Mouse (Mus musculus): Measurements from ENCODE around the gene Krtap13-1. TPM values are rescaled to one million over a fixed set of nuclear protein-coding genes. Genes with fewer than 3 reads are reported as not detected.
"Not testable (repeated sequence)": the region's sequence is repeated elsewhere in the genome, so short reads cannot be mapped to it uniquely, and the experiment has no call there.

Gene Krtap13-1
- not detected for total RNA-seq (2021)
- long read RNA-seq, experiment 1, result 0 reads
- long read RNA-seq, experiment 2, result 0 reads

DNA sequence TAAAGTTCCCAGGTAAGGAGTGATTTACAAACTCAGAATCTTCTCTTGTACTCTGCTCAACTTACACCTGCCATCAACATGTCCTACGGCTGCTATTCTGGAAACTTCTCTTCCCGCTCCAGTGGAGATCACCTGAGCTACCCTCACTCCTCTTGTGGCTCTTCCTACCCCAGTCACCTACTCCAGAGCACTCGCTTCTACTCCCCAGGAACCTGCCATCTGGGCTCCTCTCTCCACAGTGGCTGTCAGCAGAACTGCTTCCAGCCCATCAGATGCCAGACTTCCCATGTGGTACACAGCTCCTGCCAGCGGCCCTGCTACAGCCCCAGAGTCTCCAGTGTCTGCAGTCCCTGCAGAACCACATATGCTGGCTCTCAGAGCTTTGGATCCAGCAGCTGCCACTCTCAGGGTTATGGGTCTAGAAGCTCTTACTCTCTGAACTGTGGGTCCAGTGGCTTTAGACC lies at the start of gene Krtap13-1:
Krtap13-1 (plus strand) TSS at position 51 of the 464 bp plus-strand sequence.
- peak in 1 of 2 experiments; percentile 8 for DNase-seq (ENCODE audit: low spot score in 2 of 2)

DNA sequence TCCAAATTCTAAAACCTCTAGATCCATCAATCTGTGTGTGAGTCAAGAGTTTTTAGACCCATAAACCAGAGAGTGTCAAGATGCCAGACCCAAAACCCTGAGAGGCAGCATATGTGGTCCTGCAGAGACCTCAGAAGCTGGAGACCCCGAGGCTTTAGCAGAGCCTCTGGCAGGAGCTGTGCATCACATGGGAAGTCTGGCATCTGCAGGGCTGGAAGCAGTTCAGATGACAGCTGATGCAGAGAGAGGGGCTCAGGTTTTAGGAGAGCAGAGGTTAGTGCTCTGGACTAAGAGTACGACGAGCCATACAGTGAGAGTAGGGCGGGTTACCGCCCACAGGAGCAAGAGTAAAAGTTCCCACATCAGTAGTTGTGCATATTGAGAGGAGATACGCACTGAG lies 49.6 kb upstream of the Krtap13-1 start:
- DNase-seq (ENCODE audit: low spot score in 2 of 2), result no peak

DNA sequence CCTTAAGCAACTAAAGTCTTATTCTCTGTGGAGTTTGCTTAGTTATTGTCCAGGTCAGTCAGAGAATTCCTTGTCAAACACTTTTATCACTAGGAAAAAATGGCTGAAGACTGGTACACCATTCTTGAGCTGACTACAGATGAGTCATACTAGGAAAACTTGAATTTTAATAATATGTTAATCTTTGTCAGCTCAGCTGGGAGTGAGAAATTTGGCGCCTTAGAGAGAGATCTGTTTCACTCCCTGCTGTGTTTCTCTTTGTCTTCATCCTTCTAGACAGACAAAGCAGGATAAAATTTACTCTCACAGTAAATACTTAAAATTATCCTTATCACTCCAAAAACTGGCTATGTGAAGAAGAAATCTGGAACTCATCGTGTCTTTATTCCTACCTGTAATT lies 47.4 kb upstream of the Krtap13-1 start:
- no peak for DNase-seq (ENCODE audit: low spot score in 2 of 2)

DNA sequence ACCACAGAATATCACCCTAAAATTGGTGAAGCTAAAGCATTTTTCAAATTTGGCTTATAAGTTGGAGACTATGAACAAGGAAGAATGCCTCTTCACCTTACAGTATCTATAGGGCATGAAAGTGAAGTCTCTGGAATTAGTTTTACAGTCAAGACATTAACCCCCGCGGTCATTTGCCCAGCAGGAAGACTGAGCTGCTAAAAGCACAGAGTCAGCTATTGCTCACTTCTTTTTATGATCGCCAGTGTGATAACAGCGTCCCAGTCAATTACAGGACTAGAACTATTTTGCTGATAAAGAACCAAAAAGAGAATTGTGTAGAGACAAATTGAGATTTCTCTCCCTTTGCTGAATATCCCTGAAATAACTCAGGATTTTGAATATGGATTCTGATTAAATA lies 32.4 kb upstream of the Krtap13-1 start:
- DNase-seq (ENCODE audit: low spot score in 2 of 2), result no peak

DNA sequence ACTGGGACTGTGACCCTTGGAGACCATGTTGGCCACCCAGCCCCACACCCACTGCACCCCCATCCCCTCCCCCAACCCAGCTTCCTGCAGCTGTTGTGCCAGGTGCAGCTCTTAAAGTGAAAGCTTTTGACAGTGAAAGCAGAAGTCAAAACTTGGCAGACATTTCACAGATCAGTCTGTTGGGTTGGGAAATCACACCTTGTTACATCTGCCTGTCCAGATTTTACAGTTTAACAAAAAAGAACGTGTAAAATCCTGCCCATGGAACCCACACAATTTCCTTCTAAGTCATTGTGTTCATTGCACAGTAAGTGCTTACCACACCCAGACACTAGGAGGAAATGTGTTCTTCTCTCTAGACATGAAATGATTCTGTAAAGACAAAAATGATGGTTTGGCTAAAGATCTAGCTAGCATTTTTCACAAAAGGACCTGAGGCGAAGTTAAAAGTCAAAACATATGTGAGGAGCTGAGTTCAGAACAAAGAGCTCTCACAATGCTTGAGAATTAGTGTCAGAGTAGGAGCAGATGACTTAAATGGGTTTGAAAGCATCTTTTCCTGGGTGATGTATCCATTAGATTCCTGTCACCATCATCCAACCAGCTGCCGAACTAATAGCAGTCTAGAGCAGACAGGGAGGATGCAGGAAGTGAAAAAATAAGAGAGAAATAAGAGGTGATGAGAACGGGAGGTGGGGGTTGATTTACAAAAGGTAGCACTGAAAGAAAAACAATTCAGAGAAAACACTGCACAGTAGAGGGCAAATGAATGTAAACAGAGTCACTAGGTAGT lies 27.4 kb upstream of the Krtap13-1 start:
- DNase-seq (ENCODE audit: low spot score in 2 of 2), result no peak

- peak in 1 of 2 experiments; percentile 11 for DNase-seq (ENCODE audit: low spot score in 2 of 2)
These were observed 21.1 kb upstream of the Krtap13-1 start, which contains the start of gene 2310061N02Rik for GRCm38 (mm10) chr16:88707496-88708012. 2310061N02Rik (minus strand) TSS chr16:88707962.

- no peak for DNase-seq (ENCODE audit: low spot score in 2 of 2)
These were observed 17.9 kb upstream of the Krtap13-1 start for GRCm38 (mm10) chr16:88710757-88711156.

GRCm38 (mm10) chr16:88711245-88711644 lies 17.4 kb upstream of the Krtap13-1 start:
- no peak for DNase-seq (ENCODE audit: low spot score in 2 of 2)

- DNase-seq (ENCODE audit: low spot score in 2 of 2), result no peak
These were observed 12.1 kb upstream of the Krtap13-1 start for GRCm38 (mm10) chr16:88716549-88716948.

GRCm38 (mm10) chr16:88720031-88720430 lies 8.6 kb upstream of the Krtap13-1 start:
- DNase-seq (ENCODE audit: low spot score in 2 of 2), result no peak

GRCm38 (mm10) chr16:88735391-88735790 lies 6.7 kb downstream of the Krtap13-1 start:
- peak in 1 of 2 experiments; percentile 18 for DNase-seq (ENCODE audit: low spot score in 2 of 2)

DNA sequence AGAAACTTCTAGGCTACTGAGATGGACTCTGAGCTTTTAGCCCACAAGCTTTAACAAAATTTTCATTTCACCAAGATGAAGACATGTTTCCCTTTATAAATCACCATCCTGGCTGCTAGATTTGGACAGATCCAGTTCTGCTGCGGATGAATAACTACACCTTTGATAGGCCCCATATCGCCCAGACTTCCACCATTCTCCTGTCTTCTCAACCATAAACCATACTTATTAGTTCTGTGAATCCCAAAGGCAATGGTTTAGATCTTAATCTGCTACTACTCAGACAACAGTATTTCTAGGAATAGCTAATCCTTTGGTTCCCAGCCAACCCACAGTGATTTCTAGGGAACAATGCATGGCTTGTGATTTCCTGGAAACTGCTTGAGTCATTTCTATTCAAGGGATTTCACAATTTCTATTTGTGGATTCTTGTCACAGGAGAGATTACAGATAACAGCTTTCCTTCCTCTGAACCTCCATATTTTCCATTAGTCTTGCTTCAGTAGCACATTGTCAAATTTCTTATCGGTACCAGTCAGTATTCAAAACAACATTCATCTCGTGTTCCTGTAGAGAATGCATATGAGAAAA lies 16.2 kb downstream of the Krtap13-1 start:
- DNase-seq (ENCODE audit: low spot score in 2 of 2), result no peak

DNA sequence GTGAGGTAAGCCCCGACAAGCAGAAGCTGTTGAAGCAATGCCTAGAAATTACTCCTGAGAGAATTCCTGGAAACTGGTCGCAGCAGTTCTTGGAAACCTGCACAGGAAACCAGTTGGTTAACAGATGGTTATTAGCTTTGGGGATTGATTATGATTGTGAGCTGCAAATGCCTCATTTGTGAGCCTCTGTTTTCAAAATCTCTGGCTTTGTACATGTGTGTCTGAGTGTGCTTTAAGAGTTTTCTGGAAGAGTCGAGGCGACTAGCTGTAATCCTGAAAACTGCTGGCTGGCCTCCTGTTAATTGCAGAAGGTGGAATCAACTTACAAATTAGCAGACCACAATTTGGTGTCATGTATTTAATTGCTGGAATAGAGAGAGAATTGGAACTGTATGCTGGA lies 19.3 kb downstream of the Krtap13-1 start:
- no peak for DNase-seq (ENCODE audit: low spot score in 2 of 2)

- DNase-seq (ENCODE audit: low spot score in 2 of 2), result not testable (repeated sequence)
These were observed 22.9 kb downstream of the Krtap13-1 start, which contains the start of gene Krtap13 for GRCm38 (mm10) chr16:88751535-88751934. Krtap13 (minus strand) TSS chr16:88751635.

DNA sequence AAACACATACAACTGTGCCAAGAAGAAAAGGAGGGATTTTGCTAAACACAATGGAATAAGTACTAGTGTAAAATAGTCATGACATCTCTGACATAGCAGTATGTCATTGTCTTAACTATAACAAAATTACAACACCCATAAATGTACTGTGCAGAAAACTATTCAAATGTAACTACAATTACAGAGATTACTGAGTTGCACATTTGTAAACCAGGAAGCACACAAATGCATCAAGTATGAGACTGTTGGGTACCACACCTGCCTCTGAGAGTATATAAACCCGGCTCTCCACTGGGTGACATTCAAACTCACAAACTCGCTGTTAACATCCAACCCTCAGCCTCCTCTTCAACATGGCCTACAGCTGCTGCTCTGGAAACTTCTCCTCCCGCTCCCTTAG lies 29.9 kb downstream of the Krtap13-1 start, which contains the start of gene 2310034C09Rik:
2310034C09Rik (plus strand) TSS at position 301 of the 400 bp plus-strand sequence.
- not testable (repeated sequence) for DNase-seq (ENCODE audit: low spot score in 2 of 2)

DNA sequence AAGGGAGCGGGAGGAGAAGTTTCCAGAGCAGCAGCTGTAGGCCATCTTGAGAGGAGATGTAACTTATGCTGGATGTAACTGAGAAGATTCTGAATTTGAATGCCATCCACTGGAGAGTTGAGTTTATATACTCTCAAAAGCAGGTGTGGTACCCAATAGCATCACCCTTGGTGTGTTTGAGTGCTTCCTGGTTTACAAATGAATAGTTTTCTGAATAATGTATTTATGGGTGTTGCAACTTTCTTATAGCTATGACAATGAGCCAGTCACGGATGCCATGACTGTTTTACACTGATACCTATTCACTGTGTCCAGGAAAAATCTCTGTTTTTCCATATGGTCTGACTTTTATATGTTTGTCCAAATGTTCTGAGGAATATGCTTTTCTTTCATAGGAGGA lies 45.4 kb downstream of the Krtap13-1 start, which contains the start of gene 2310057N15Rik:
2310057N15Rik (minus strand) TSS at position 101 of the 400 bp plus-strand sequence.
- no peak for DNase-seq (ENCODE audit: low spot score in 2 of 2)

DNA sequence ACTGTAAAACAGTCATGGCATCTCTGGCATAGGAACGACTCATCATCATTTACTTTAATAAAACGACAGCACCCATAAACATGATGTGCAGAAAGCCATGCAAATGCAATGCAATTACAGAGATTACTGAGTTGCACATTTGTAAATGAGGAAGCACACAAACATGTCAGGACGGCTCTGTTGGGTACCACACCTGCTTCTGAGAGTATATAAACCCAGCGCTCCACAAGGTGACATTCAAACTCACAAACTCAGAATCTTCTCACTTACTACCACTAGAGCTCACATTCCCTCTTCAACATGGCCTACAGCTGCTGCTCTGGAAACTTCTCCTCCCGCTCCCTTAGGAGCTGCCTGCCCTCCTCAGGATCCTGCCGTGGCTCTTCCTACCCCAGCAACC lies 48.9 kb downstream of the Krtap13-1 start, which contains the start of gene Gm5965:
Gm5965 (plus strand) TSS at position 301 of the 400 bp plus-strand sequence.
- DNase-seq (ENCODE audit: low spot score in 2 of 2), result no peak

Data from gastrocnemius, postnatal 4 days (tissue).